Mouse (Mus musculus) megakaryocyte, adult 5-6 weeks (primary cell): ENCODE data around the gene Insc. TPM values are rescaled to one million over a fixed set of nuclear protein-coding genes. Genes with fewer than 3 reads are reported as not detected.

Source experiments
- ATAC-seq: 2 replicates; pipeline ENCODE4 v1.8.0; 2016; ENCODE audit warnings: mild to moderate bottlenecking, inconsistent platforms; ENCODE audit not compliant: poor library complexity, severe bottlenecking
- total RNA-seq, 2 experiments: library from RNA; stranded (forward) in 1 of 2; stranded (reverse) in 1 of 2; fragments of 153-499, 151-499 nt in 1 of 2; fragments of 221-1000, 200-1000 nt in 1 of 2; gene quantifications; 2 replicates each; pipeline versions ENCODE4 v1.2.3 to v1.2.4; 2015 to 2017

The Insc gene
- total RNA-seq, 2 experiments from 2014 or later, result not detected

DNA sequence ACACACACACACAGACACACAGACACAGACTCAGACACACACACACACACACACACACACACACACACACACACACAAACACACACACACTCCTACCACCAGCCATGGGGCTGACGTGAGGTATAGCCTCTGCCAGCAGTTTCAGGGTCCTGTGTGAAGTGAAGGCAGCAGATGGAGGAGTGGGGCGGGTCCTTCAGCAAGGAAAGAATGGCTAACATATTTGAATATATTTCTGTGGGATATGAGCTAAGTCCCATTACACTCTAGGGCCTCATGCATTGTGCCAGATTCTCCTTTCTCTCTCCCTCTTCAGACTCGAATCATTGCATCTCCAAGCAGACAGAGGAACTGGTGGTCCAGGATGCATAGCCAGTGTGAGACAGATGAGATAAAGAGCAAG, 74.9 kb downstream of the Insc start:
- no peak for ATAC-seq

DNA sequence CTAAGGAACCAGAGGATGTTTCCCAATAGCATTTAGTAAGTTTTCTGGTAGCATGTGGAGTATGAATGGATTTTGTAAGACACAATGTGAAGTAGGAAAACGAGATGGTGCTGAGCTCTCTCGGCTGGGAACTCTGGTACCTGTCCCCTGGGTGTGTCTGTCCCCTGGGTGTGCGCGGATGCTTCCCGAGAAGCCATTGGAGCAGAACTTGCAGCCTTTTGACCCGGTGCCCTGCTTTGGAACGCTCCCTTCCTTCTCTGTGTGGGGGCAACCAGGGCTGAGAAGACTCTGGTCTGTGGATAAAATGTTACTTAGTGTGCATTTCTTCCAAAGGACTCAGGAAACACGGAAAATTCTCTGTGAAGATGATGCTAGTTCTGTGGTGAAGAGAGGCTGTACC, 75.3 kb downstream of the Insc start:
- ATAC-seq, result no peak

DNA sequence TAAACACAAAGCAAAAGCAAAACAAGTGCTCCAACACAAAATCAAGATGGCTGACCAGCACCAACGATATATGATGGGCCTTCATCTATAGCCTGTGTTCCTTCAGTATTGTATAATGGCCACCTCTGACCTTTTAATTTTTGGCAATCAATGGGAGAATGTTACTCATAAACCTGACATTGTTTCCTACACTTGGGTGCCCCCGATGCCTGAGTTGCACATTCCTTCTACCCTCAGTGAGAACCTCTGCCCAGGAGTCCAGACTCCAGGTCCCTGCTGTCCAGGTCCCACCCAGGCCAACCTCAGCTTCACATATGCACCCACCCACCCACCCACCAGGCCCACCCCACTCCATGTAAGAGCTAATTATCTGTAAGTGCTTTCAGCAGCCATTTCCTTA, 79.2 kb downstream of the Insc start:
- no peak for ATAC-seq

GRCm38 (mm10) chr7:114827360-114827759, 83.9 kb downstream of the Insc start:
- peak; percentile 38; the same call in 1 of the 2 replicates for ATAC-seq

- ATAC-seq, result no peak
These were observed 88.9 kb downstream of the Insc start for GRCm38 (mm10) chr7:114832257-114832940.

GRCm38 (mm10) chr7:114834504-114834903, 91.0 kb downstream of the Insc start:
- no peak for ATAC-seq

- no peak for ATAC-seq
These were observed 93.8 kb downstream of the Insc start for GRCm38 (mm10) chr7:114837268-114837667.

GRCm38 (mm10) chr7:114840029-114840745, 96.7 kb downstream of the Insc start:
- no peak for ATAC-seq

GRCm38 (mm10) chr7:114842644-114843211, 99.2 kb downstream of the Insc start:
- ATAC-seq, result no peak

DNA sequence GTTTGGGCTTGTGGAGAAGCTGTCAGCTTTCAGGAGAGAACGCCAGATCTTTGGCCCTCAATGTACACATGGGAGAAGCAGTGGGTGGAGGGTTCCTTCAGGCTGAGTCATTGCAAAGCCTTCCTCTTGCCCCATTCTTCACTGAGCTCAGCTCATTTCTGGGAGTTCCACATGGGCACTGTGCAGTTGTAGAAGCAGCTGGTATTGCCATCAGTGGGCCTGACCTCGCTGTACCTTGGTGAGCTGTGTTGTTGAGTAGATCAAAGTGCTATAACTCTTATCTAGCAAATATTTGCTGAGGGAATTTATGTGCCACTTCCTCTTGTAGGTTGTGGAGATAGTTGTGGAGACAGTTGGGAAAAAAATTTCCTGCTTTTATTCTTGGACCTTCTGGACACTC, 103.7 kb downstream of the Insc start:
- no peak for ATAC-seq

GRCm38 (mm10) chr7:114852387-114852786, 108.9 kb downstream of the Insc start:
- no peak for ATAC-seq

DNA sequence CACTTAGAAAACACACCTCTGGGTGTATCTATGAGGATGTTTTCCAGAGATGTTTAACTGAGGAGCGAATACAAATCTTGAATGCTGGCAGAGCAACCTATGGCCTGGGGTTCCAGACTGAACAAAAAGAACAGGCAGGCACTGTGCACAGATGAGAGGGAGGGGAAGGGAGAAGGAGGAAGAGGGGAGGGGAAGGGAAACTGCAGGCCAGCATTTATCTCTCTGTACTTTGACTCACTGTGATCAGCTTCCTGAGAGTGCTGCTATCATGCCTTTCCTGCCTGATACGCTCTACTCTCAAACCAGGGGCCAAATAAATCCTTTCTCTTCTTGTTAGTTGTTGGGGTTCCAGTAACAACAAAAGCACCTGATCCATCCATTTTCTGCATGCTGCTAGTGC, 110.7 kb downstream of the Insc start:
- no peak for ATAC-seq

DNA sequence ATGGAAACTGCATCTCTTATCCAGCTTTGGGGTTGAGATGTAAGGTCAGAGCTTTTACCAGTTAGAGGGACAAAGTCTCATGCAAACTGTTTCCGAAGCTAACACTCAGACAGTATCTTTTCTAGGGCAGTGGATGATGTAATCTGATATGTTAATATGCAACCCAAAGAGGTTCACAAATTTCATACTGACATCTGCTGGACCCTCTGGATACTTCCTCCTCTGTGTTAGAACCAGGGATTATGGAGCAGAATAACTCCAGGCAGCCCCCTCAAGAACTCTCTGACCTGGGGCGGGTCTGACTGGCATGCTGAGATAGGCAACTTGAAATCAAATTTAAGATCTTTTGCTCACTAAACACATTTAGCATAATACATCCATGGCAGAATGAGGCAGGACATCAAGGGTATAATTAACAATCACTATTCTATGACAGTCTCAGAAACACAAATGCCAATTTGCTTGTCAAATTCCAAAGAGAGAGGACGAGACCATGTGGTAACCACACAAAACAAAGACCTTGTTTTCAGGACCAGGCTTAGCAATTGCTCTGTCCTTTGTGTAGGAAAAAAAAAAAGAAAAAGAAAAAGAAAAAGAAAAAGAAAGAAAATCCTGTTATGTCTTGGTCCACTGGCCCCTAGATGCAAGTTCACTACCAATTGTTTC, 117.5 kb downstream of the Insc start:
- no peak for ATAC-seq

DNA sequence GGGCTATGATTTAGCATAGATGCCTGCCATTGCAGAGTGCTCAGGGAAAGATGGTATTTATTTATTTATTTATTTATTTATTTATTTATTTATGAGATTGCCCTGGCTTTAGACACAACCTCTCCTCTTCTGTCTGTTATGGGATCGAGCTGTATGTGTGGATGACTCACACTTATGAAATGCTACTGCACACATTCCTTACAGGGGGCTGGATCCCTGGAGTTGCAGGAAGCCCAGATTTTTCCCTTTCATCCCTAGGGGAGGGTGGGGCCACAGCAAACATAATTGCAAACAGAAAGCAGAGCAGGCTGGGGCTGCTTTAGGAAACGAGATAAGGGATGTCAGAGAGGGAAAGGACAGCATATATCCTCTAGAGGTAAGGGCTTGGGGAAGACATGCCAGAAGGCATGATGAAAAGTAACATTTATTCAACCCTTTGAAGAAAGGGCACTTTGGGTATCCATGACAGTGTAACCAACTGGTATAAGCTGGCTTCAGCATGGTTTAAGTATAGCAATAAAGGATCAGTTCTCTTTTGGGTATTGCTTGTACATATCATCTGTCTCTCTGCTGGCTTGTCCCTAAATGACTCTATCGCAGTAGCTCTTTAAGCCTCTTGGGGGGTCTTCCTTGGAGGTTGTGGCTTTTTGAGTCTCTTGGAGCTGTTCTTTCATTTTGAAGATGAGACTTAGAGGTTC, 130.0 kb downstream of the Insc start:
- ATAC-seq, result no peak

GRCm38 (mm10) chr7:114874032-114874441, 130.5 kb downstream of the Insc start:
- ATAC-seq, result no peak; the same call in 1 of the 2 replicates

GRCm38 (mm10) chr7:114874579-114874978, 131.1 kb downstream of the Insc start:
- no peak for ATAC-seq

DNA sequence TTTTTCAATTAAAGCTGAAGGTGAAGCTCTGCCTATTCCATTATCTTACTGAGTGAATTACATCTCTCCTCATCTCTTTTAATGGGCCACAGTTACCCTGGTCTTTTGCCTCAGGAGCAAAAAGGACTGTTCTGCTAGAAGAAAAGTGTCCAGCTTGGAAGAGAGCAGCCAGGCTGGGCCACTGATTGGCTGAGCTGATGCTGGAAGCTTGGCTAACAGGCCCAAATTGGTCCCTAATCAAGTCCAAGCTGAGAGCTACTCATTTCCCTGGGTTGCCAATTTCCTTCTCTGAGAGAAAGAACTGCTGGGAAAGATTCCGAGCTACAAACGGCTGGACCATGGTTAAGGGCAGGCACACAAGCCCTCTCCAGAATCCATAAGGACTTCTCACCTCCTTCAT, 140.1 kb downstream of the Insc start:
- ATAC-seq, result no peak

DNA sequence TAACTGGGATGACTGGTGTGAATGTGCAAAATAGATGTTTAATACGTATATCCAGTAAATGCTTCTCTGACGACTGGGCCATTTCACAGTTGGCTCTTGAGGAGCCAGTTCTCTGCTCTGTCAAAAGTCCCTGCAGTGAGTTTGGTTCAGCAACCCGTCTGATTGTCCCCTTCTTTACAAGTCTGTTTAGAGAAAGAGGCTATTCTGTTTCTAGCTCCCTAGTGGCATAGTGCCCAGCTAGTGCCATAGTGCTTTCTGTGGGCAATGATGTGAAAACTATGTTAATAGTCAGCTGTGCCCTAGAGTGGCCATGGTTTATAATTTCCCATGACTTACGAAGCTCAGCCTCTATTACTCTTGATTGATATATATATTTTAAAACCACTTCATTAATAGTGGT, 143.4 kb downstream of the Insc start:
- ATAC-seq, result no peak

GRCm38 (mm10) chr7:114890215-114890614, 146.7 kb downstream of the Insc start:
- no peak for ATAC-seq

DNA sequence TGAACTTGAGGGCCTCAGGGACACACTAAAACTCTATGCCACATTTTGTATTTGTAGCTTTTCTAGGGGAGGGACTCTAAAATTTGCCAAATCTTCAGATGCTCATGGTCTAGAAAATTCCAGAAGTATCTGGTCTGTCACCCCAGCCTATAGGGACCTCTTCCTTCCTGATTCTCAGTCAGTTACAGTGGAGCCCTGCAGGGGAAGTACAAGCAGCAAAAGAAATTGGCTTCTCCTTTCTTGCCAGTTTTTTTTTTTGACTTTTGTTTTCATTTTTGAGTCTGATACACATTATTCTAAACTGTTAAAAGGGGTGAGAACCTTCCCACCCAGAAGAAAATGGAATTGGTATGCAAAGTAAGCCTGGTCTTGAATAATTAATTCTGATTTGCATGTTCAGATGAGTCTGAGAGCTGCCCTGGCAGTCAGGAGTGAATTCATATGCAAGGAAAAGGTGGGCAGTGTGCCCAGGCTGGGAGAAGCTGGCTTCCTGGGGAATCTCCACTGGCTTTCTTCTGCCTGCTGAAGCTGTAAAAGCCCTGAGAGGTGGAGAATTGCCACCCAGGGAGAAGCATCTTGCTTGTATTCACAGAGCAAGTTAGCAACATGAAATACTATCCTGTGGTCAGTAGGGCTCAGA, 149.2 kb downstream of the Insc start:
- ATAC-seq, result peak; percentile 63

DNA sequence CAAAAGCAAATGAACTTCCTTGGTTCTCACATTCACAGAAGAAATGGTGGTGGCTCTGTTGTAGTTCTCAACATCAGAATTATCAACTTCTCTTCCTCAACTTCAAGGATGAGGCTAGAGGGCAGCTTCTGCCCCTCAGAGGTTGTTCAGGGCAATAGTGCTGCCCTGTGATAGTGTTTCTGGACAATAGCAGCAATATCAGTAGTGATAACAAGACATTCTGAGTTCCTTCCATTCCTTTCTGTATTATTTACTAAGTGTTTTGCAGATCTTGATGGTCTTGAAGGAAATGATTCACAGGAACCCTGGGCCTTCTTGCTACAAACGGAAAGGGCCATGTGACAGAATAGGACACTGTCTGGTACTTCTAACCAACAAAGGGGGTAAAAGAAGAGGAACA, 150.4 kb downstream of the Insc start:
- ATAC-seq, result no peak
